Mouse (Mus musculus): ENCODE data around the gene Hsf5.

The Hsf5 gene

DNA sequence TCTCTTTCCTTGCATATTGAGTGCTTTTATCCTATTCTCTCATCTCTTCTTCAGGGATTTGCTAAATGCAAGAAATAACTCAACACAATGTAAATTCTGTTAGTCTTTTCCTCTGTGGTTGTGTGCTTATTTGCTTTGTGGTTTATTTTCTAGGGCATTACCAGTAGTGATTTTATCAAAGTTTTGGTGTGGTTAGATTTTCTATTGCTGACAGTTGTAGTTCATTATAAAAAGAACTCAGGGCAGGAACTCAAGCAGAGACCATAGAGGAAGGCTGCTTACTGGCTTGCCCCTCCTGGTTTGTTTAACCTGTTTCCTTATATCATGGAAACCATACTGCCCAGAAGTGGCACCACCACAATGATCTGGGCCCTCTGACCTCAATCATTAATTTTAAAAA is 25.9 kb downstream of the Hsf5 start:
- DNase-seq = no peak

DNA sequence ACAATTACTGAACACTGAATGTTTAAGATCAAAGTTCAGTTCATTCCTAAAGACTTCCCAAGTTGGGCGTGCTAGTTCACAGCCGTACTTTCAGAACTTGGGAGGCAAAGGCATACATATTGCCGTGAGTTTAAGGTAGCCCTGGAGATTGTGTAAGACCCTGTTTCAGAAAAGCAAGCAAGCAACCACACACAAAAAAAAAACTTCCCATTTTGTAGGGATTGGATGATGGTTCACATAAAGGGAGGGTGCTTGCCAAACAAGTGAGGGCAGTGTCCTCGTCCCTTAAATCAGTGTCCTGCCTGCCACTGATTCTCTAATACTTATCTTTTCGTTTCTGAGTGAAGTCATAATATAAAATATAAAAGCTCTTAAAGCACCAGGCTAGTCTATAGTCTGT is 37.7 kb downstream of the Hsf5 start:
- DNase-seq = no peak

DNA sequence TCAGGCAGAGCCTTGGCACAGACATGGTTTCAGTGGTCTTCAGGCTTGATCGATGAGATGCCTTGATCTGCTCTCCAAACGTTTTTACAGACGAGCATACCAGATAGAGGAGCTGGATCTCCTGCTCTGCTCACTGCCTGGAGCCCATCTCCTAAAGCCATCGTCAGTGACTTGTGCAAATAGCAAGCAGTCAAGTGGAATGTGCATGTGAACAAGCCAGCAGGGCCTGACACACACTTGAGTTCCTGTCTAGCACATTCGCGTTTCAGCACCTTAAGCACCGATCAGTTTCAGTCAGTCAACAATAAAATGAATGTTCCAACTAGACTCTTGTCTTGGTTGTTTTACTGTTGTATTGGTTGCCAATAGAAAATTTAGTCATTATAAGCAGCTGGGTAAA is 42.3 kb downstream of the Hsf5 start:
- no peak for DNase-seq

DNA sequence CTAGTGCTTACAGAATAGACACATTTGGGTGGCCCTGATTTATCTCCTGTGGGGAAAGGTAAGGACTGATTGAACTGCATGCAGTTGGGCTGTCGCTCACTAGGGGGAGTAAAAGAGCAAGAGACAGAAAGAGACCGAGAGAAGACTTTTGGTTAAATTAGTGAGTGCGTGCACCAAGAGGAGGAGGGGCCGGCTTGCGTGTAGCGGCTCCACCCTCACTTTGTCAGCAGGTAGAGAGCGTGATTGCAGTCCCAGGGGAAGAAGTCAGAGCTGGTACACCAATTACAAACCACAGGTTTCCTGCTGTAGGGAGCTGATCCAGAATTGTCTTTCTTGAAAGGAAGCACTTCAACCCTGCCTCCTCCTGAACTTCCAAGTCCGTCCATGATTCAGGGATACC is 45.4 kb downstream of the Hsf5 start, which contains the start of gene Rnf43:
Gene Rnf43 (plus strand): TSS at position 316 of the 400 bp plus-strand sequence.
- peak; percentile 87 for DNase-seq

DNA sequence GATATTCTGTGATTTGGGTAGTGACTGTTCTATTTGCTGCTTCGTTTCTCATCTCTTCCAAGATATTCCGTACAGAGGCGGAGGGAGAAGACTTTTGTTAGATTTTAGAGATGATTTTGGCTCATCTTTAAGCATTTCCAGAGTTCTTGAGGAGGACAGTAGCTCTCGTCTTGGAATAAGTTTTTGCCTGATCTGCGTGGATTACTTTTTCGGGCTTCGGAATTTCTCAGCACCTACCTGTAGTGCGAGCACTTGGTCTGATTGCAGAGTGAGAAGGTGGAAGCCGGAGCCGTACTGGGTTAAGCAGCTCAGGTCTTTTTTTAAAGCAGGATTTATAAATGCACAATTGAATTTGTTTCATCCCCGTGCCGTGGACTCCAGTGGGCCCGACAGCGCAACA is 45.9 kb downstream of the Hsf5 start:
- DNase-seq = no peak

DNA sequence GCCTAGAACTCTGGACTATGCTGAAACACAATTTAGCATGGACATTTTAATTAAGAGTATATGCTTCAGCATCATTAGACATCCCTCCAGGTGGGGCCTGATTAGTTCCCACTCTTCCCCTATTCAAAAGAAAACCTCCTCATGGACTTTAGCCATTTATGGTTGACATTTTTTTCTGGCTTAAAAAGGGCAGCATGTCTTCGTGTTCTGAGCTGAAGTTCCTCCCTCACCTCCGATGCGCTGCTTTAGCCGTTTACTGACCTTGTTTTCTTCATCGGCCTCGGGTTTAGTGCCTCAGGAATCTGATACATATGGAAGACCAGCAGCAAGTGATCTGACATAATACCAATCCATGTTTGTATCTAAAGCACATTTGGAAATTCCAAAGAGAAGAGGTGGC is 47.0 kb downstream of the Hsf5 start:
- no peak for DNase-seq

DNA sequence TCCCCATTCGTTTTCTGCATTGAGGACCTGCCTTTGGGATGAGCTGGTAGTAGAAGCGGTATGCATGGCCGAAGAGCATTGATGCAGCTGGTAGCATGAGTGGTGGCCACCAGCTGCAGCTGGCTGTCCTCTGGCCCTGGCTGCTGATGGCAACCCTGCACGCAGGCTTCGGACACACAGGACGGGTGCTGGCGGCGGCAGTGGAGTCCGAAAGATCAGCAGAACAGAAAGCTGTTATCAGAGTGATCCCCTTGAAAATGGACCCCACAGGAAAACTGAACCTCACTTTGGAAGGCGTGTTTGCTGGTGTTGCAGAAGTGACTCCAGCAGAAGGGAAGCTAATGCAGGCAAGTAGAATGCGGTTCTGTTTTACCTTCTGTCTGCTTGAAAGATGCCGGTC is 47.6 kb downstream of the Hsf5 start:
- no peak for DNase-seq

DNA sequence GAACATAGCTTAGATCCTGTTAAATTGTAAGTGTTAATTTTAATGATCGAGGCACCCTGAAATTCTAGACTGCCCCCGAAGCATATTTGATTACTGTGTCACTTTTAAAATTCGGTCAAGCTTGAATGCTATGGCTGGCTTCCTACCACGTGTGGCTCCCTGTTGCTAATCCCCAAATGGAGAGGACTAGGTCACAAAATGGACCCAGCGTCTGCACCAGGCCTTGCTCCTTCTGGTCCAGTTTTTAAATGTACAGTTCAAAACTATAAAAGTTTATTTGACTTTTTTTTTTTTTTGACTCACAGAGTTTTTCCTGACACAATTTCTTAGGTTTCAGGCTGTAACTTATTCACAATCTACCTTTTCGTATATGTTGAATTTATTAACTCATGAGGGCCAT is 48.3 kb downstream of the Hsf5 start:
- no peak for DNase-seq

DNA sequence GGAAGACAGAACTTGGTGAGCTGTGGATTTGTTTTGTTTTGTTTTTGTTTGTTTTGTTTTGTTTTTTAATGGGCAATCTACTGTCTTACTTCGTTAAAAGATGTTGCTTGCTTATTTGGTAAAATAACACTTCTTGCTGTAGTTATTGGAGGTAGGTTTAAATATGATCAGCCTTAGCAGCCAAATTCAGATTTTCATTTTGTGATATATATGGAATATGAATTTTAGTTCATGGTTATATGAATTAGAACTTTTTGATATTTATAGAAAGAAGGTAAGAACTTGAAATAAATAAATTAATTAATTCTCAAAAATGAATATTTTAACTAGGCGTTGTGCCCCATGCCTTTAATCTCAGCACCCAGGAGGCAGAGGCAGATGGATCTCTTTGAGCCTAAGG is 48.7 kb downstream of the Hsf5 start:
- DNase-seq = no peak

DNA sequence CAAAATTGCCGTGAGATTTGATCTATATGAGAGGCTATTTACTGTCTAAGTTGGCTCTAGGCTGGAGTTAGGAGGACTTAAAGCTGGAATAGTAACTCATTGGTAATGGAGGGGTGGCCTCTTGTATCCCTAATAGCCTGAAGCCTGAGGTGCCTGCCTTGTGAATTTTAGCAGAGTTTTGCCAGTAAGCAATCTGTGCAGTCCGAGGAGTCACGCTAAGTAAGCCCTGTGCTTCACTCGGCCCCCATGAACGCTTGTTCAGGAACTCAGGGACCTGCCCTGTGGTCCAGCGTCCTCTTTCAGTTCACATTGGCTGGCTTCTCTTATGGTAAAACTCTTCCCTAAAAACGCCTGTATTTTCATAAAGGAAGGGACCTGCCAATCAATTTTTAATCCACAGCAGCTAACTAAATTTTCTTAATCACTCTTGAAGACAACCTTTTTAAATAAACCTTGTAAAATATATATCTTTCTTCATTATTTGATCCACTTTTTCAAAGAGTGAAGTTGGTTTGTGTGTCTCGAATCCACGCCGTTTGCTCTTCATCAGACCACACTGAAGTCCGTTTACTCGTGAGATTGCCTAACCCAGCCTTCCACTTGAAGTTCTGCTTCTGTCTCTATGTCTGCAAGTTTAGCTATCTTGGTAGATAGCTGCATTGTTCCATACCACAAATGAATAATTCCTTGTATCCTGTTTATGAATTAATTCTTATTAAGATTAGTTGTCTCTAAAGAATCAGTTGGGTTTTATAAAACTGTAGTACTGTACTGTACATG is 49.5 kb downstream of the Hsf5 start:
- DNase-seq = no peak

DNA sequence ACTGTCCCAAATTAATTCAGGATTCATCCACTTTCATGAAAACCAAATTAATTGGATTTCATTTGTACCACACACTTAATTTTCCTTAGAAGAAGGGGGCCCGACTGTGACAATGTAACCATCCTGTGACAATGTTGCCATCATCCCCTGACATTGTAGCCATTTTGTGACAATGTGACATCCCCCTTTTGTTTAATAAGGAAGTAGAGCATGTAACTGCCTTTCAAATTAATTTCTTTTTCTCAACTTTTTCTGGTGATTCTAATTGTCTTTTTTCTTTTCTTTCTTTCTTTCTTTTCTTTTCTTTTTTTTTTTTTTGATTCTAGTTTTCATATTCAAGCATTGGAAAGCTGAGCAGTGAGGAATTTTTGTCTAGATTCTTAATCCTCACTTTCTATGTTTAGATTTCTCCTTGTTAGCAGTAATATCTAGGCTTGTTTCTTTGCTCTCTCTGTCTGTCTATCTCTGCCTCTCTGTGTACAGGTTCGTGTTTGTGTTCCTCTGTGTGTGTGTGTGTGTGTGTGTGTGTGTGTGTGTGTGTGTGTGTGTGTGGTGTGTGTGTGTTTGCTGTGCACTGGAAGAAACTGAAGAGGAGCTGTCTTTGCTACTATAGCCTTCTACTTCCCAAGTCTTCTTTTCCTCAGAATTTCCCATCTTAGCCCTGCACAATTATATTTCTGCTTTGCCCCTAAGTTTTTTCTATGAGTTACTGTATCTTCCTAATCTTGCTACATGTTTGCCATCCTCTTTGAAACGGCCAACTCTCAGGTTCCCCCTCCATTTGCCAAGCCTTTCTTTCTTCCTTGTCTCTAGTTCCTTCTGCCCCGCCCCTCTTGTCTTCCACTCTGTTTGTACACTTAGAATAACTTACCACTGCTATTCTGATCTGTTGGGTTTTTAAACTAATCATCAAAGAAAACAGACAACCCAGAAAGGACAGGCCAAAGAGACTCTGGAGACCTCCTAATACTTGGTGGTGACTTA is 50.4 kb downstream of the Hsf5 start:
- no peak for DNase-seq

DNA sequence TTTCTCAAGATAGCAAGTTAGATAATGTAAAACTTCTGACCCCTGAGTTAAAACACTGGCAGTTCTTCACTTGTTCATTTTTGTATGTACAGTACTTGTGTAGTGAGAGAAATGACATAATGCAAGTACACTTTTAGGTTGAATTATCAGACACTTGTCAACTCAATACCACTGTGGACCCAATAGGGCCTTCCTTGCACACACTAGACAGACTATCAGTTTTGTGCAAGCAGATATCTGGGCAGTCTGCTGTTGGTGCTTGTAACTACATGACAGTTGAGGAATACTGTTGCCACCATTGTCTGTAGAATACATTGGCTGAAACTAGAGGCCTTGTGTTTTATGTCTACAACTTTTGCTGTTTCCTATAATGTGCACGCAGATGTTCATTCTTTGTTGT is 56.3 kb downstream of the Hsf5 start:
- no peak for DNase-seq

DNA sequence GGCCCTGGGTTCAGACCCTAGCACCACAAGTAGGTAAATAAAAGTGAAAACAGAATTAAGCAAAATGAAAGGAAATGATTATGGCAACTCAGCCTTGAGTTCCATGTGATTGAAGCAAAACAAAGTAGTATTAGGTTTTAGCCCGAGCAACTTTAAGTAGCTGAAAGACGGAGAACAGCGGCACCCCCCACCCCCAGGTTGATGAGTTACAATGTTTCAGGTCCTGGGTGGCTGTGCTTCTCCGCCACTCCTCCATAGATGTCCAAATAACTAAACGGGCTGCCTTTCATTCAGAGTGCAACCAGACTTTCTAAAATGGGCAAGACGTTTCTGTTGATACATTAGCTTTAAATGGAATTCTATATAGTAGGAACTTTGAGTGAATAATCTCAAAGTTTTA is 58.6 kb downstream of the Hsf5 start:
- no peak for DNase-seq

DNA sequence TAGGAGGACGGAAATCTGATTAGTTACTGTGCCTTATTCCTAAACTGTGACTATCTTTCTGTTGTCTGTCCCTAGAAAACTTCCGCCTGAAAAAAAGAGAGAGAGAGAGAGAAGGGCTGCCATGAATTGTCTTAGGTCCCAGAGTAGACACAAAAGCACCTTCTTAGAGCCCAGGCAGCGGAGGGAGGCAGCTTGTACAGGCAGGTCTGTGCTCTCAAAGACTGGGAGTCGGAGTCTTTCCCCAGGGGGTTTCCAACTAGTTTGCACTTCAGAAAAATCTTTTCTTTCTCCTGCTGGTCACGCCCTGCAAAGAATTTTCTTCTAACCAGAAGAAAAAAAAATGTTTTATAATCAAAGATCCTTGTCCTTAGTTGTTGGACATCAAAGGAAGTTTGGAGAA is 60.8 kb downstream of the Hsf5 start:
- no peak for DNase-seq

DNA sequence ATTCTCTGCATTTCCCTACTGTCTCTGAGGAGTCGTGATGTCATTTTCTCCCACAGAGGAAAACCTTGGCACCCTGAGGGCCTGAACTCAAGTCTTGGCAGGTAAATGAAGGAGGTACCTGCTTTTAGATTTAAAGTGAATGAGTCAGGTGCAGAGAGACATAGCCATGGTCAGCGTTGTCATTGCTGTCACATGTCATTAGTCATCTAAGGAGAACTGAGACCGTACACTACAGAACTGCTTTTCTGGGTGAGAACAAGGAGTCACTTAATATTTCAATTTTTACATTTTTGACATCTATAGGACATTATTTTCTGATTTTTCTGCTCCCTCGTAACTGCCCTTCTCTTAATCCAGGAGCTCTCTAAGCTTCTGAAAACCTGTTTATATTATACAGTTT is 61.6 kb downstream of the Hsf5 start:
- no peak for DNase-seq

DNA sequence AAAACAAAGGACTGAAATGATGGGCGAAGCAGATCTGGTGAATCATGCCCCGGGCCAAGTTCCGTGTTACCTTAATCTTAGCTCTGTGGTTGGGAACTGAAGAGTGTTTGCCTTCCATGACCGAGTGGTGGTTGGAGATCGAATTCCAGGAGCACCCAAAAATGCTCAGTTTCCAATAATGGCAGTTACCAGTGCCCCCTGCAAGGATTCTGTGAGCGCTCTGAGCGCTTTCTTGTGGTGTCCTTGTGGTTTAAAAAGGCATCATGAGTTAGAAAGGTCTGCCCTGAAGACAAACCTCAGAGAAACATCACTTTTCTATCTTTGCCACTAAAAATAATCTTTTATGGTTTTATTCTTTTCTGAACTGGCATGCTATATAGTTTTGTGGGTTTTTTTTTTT is 62.0 kb downstream of the Hsf5 start:
- DNase-seq = no peak

DNA sequence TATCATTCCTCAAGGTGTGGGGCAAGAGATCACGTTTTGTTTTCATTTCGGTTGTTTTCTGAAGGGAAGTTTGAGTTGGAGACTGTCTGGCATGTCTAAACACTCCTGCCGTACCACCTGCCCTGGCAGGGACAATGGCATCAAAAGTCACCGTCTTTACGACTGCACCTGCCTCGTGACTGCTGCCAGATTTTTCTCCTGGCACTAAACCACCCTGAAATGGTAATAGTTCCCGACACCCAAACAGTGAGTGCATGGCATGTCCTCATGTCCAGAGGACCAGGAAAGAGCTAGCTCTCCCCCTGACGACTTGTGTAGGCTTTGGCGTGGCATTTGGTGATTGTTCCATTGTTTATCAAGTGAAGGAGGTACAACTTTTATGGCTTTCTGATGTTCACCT is 63.8 kb downstream of the Hsf5 start:
- no peak for DNase-seq

DNA sequence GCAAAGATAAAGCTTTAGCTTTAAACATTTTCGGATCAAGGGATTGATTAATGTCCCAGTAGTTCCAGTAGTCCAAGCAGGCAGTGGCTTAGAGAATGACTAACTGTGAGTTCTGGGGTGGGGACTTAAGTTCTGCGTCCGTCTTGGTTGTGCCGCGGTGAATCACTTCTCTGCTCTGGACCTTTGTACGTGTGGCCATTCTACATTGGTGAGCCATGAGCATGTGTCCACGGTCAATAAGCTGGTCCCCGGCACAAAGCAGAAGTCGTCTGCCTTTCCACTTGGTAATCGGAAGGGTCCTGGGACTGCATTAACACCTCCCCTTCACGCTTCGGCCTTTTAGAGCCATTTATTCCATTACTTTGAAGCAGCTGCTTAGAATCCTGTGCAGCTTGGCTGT is 65.1 kb downstream of the Hsf5 start:
- no peak for DNase-seq

DNA sequence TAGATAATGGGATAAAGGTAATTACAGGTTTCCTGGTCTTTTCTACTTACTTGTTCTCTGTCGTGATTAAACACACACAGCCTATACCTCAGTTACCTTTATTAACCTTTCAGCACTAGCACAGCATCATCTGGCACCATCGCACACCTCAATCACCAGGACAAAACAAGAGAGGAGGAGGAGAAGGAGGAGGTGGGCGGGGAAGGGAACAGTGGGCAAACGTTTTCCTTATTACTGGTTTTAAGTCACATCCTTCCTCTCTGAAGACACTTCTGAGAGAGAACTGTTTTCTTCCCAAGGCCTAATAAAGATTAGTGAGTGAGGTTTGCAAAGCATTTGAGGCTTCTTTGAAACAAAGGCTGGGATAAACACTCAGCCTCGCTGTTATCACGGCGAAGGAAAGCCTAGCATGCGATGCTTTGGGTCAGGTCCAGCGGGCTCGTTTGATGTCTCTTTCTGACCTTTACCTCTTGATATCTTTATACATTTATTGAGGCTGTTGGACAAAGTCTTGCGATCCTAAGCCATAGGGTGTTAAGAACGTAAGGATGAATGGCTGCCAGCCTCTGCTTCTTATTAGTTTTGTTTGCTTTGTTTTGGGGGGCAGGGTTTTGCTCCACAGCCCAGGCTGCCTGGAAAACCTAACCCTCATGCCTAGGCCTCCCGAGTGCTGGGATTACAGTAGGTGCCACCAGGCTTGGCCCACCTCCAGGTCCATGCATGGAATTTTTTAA is 66.0 kb downstream of the Hsf5 start:
- DNase-seq = no peak

DNA sequence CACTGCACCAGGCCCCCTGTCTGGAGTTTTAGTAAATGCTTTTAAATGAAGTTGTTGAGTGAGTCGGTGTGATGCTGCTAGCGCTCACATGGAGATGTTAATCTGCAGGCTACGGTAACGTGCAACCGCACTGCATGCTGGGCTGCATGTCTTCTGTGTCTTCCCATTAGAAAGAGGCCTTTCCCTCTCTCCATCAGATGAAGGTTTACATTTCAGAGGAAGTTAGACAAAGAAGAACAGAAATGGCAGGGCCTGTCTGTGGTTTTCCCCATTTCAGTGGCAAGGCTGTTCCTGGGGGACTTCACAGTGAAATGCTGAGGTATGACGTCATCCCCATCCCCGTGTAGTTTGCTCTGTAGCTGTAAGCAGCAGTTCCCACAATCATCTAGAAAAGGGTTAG is 69.4 kb downstream of the Hsf5 start:
- DNase-seq = no peak

DNA sequence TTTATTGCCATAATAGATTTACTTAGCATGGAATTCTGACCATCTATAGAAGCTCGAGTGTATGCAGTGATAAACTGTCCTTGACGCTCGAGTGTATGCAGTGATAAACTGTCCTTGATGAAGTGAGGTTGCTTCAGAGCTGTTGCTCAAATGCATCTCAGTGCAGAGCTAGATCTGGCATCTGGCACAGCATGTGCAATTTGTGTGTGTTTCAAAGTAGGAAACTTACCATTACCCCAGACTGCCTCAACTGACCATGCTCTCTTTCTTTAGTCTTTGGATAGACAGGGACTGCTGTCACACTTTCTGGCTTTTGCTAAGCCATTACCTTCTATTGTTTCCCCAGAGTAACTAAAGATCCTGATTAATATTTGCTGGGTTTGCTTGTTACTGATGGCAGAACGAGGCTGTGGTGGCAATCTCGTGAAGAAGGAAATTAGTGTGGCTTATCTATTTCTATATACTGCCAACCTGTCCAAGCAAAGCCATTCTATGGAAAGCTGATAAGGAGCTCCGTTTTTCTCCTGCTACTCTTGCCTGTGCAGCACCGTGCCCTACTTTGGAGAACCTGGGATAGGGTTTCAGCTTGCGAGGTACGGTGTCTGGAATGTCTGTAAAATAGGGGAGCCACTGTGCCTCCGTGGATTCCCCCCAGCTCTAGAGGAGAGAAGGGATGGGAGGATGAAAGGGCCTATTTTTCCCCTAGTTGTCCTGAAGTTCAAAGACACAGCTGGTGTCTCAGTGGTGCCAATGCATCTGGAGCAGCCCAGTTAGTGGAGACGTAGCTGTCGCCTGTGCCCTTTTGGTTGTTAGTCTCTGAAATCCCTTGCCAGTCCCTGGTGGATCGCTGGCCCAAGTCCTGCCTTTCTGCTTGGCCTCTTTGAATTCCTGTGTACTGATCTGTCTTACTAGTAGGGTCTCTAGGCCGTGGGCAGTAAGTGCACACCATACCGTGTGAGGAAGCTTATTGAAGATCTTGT is 70.6 kb downstream of the Hsf5 start:
- no peak for DNase-seq
